Mouse (Mus musculus) brain, embryonic 14.5 days (tissue): ENCODE measurements around the gene Synrg. TPM values are rescaled to one million over a fixed set of nuclear protein-coding genes. Genes with fewer than 3 reads are reported as not detected.

Experiments
- DNase-seq: peaks from one replicate; pipeline ENCODE4 v3.0.0-alpha.2; 2011; ENCODE audit warnings: low read depth
- CTCF ChIP-seq: fragments of 200-500 bp; IDR thresholded peaks from 2 replicates; pipeline ENCODE4 v1.5.1; 2012; ENCODE audit warnings: inconsistent platforms, mild to moderate bottlenecking, moderate library complexity, borderline replicate concordance; ENCODE audit not compliant: insufficient read depth, insufficient read length; ENCODE audit errors: extremely low read depth
- POLR2A ChIP-seq: fragments of 200-500 bp; IDR thresholded peaks from 2 replicates; pipeline ENCODE4 v1.6.1; 2012; ENCODE audit warnings: mild to moderate bottlenecking, inconsistent platforms, borderline replicate concordance; ENCODE audit not compliant: poor library complexity, insufficient read depth, insufficient read length, severe bottlenecking; ENCODE audit errors: extremely low read depth
- polyA plus RNA-seq: library from polyadenylated mRNA; depleted of rRNA; stranded (reverse); fragments of >200 nt; gene quantifications from 2 replicates; pipeline ENCODE4 v1.2.3, GENCODE M21; 2012

The Synrg gene
- polyA plus RNA-seq, 1 experiment: 36.8 TPM

DNA sequence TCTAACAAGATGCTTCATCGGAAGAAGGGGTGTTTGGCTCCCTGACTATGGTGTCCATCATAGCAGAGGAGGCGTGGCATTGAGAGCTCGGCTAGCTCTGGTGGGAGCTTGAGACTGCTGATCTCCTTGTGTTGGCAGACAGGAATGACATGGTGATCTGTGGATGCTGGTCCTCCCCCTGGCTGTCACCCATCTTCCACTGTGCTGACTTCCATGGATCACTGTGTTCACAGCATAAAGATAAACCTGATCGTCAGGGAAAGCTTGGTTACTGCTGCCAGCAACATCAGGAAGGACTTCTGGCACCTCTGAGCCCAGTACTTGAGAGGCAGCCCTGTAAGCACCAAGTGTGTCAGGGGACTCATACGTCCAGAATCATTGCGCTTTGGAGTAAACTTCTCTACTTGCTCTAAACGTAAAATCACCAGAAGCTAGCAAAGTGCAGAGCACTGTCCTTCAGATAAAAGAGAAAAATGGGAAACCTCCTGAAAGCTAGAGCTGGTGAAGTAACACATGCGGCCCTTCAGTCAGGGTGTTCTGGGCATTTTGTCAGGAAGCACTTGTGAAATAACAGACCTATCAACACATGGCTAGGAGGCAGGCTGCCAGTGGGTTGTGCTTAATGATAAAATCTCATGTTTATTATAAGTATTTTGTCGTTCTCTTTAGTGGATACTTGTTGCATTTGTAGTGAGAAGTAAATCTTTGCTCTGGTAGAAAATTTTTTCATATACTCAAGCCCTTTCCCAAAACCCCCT is 64.2 kb downstream of the Synrg start:
- peak; percentile 72 for DNase-seq
- no peak for TF ChIP-seq CTCF
- TF ChIP-seq POLR2A: no peak

DNA sequence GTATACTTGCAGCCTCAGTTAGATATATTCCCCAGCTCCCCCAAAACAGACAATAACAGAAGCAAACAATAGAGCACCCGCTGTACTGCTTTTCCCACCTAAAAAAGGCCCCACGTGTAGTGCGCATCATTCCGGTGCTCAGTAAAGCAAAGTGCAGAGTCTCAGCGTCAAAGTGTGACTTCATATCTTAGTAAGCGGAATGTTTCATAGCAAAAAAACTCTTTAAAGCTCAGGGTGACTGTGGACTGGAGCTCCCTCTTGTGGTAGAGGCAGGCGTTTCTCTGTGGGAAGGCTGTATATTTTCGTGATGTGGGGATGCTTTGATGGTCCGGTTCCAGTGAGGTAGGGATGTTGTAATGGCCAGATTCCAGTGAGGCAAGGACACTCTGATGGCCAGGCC is 67.7 kb downstream of the Synrg start:
- peak; percentile 43 for DNase-seq
- no peak for TF ChIP-seq POLR2A
- TF ChIP-seq CTCF: peak; percentile 68; the same call in 1 of the 2 replicates

DNA sequence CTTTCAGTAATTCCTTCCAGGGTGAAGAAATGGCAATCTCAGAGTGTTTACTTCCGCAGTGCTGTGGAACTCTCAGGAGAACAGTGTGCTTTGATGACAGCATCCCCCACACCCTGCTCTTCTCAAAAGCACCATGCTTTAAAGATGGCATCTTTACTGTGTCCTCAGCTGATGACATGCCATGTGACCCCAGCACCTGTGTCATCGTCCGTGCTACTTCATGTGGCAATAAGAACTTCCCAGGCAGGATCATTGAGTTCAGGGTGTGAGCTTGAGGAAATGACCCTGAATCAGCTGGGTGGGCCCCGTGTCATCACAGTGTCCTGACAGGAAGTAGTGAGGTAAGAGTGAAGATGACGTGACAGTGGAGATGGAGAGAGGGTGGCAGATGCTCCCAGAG is 68.3 kb downstream of the Synrg start:
- TF ChIP-seq POLR2A: no peak
- TF ChIP-seq CTCF: no peak
- no peak for DNase-seq

DNA sequence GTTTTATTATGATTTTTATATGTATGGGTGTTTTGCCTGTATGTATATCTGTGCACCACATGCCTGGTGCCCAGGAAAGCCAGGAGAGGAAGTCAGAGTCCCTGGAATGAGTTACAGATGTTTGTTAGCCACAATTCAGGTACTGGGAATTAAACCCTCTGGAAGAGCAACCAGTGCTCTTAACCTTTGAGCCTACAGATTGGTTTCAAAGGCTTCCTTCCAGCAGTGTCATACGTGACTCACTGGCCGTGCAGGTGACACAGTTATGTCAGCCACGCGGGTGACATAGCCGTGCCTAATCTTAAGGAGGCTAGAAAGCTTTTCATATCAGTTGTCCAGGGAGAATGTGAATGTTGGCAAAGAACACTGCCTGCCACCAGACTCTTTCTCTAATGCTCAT is 69.4 kb downstream of the Synrg start:
- no peak for TF ChIP-seq CTCF
- TF ChIP-seq POLR2A: no peak
- no peak for DNase-seq

DNA sequence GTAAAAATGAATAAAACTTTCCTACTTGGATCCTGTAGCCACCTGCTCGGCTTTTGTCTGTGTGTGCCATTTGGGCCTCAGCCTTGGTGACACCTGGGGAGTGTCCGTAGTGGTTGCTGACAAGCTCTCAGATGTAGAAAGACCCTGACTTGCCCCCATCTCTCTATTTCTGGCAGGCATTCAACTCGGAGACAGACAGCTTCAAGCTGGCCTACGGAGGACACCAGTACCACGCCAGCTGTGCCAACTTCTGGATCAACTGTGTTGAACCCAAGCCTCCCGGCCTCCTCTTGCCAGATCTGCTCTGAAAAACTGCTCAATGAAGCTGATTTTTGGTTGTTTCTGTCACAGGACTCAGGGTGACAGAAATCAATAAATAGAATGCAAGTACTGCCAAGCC is 76.4 kb downstream of the Synrg start:
- DNase-seq: no peak
- TF ChIP-seq POLR2A (no peak), CTCF (no peak)

DNA sequence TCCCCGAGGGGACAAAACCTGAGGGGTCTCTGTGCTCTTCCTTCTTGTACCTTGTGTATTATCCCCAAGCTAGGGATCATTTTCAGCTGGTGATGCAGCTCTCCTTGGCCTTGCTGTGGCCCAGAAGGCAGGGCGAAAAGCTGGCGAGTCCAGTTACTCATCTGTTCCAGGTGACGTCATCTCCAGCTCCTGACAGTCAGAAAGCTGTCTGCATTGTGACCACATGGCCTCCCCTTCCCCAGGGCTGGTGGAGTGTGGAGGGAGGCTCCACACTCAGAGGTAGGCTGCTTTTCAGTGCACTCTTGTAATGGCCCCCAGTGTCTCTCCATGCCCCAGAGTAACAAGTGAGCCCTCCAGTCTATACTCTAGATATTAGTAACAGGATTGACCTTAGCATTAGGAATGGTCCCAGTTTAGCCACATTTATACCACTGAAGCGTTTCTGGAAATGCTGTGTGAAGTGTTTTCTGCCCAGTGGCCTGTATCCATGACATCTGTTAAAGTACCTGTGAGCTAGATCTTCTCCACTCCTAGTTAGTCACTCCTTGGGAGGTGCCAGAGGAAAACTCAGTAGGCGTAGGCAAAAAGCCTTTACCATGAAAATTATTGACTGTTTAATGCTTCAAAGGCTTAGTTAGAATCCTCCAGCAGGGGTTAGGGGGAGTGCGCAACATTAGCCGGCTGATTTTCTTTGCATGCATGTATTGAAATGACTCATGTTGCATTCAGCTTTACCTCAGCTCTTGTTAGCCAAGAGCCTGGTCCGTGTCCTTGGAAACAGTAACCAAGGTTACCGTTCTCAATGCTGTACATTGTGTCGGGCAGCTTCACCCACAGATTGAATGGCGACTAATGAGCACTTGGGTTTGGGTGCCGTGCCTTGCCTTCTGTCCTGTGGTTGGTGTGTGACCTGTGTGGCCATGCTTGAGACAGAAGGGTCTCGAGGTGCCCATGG is 78.9 kb downstream of the Synrg start:
- peak; percentile 98 for DNase-seq
- TF ChIP-seq POLR2A: no peak
- peak; percentile 7; the same call in 1 of the 2 replicates for TF ChIP-seq CTCF

DNA sequence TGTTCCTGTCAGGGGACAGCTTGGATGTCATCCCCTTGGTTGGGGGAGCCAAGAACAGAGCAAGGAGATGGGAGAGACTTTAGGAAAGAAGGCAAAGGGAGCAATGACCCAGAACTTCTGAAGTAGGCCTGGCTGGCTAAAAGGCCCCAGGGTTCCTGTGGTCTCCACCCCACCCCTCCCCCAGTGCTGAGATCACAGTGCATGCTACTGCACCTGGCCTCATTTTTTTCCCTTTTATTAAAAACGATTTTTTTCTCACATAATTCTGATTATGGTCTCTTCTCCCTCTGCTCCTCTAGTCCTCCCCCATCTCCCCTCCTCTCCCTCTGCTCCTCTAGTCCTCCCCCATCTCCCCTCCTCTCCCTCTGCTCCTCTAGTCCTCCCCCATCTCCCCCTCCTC is 80.8 kb downstream of the Synrg start:
- DNase-seq: no peak
- TF ChIP-seq POLR2A (no peak), CTCF (no peak)

DNA sequence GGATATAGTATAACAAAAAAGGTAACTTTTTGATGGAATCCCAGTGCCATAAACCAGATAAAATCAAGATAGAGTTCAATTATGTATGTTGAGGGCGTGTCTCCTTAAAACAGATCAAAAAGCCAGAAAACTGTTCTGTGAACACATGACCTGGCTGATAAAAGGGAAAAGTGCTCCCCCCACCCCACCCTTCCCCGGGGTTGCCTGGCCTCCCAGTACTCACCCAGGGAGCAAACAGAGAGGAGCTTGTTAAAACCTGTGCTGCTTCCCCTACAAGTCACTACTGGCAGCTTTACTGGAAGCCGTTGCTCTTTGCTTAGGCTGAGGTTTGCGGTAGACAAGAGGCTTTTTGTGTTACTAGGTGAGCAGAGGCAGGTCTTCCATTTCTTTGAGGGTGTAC is 83.0 kb downstream of the Synrg start:
- DNase-seq: no peak
- TF ChIP-seq CTCF (no peak), POLR2A (no peak)

DNA sequence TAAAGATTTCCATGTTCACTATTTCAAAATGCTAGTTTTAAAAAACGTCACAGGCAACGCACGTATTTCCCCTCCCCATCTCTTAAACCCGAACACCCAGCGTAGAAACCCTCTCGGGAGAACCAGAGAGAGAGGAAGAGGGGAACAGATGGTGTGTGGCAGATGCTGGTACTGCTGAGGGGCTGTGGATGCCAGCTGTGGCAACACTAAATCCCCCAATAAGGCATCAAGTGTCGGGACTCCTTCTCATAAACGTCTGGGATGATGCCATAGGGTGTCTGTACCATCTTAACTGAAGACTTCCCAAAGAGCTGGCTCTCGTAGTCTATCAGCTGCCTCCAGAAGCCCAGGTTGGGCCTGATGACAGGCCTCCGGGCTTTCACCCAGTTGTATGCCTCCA is 84.2 kb downstream of the Synrg start:
- DNase-seq: peak; percentile 82
- TF ChIP-seq POLR2A (no peak), CTCF (no peak)

DNA sequence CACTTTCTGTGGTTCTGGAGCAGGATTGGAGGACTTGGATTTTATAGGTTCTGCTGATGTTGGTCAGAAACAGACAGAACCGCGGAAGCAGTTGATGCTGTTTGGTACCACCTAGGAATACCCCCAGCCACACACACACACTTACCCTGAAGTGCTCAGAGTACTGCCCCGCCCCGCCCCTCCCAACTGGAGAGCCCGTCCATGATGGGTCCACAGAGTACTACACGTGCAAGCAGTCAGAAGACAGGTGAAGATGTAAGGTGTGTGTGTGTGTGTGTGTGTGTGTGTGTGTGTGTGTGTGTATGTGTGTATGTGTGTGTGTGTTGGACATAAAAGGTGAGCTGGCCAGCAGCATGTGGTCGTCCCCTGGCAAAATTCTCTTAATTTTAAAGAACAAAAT is 88.8 kb downstream of the Synrg start:
- no peak for DNase-seq
- no peak for TF ChIP-seq POLR2A
- no peak for TF ChIP-seq CTCF

DNA sequence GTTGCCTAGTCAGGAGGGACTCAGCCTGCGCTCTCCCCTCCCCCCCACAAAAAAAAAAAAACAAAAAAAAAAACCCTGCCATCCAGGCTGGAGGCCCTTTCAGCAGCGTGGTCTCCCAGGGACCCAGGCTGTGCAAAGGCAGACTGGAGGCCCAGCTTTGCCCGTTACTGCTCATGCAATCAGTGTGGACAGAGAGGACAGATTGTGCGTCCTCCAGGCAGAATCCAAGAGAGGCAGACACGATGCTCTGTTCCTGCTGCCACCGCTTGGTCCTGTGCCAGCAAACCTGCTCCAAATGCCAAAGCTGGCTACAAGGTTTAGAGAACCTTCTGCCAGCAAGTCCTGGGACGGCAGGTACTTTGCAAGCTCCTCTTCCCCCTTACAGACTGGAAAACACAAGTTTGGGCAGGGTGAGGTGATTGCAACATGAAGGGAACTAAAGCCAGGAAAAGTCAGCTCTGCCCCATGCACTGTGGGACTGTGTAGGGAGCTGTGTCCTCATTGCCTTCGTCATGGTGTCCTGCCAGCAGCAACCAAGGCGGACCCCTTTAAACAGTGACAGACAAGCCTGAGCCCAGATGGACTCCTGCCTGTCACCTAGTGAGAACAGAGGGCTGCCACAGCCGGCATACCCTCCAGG is 89.4 kb downstream of the Synrg start:
- peak; percentile 91 for DNase-seq
- TF ChIP-seq CTCF (no peak), POLR2A (no peak)
